Mouse (Mus musculus): ENCODE data around the gene 9430038I01Rik.
"Not testable (repeated sequence)": the region's sequence is repeated elsewhere in the genome, so short reads cannot be mapped to it uniquely, and the experiment has no call there.

The 9430038I01Rik gene

GRCm38 (mm10) chr7:137410337-137411197, at the start of gene 9430038I01Rik:
9430038I01Rik (minus strand) TSS chr7:137410762.
- peak; percentile 85 to 96 for DNase-seq (ENCODE audit: low read depth in 1 of 2, low spot score in 2 of 2)

GRCm38 (mm10) chr7:137445321-137445720, 34.8 kb upstream of the 9430038I01Rik start:
- no peak for DNase-seq (ENCODE audit: low read depth in 1 of 2, low spot score in 2 of 2)

- no peak for DNase-seq (ENCODE audit: low read depth in 1 of 2, low spot score in 2 of 2)
These were observed 32.4 kb upstream of the 9430038I01Rik start for GRCm38 (mm10) chr7:137442951-137443350.

- DNase-seq (ENCODE audit: low read depth in 1 of 2, low spot score in 2 of 2) = not testable (repeated sequence)
These were observed 28.4 kb upstream of the 9430038I01Rik start for GRCm38 (mm10) chr7:137438962-137439361.

- no peak for DNase-seq (ENCODE audit: low read depth in 1 of 2, low spot score in 2 of 2)
These were observed 27.6 kb upstream of the 9430038I01Rik start for GRCm38 (mm10) chr7:137438179-137438550.

GRCm38 (mm10) chr7:137437440-137438178, 27.0 kb upstream of the 9430038I01Rik start, which contains the start of gene Glrx3:
Glrx3 (plus strand) TSS chr7:137437614.
- DNase-seq (ENCODE audit: low read depth in 1 of 2, low spot score in 2 of 2) = peak; percentile 89 to 95

- DNase-seq (ENCODE audit: low read depth in 1 of 2, low spot score in 2 of 2) = no peak
These were observed 26.3 kb upstream of the 9430038I01Rik start for GRCm38 (mm10) chr7:137436901-137437300.

GRCm38 (mm10) chr7:137431769-137432603, 21.4 kb upstream of the 9430038I01Rik start:
- DNase-seq (ENCODE audit: low read depth in 1 of 2, low spot score in 2 of 2) = no peak

- no peak for DNase-seq (ENCODE audit: low read depth in 1 of 2, low spot score in 2 of 2)
These were observed 16.1 kb upstream of the 9430038I01Rik start for GRCm38 (mm10) chr7:137426693-137427092.

GRCm38 (mm10) chr7:137421236-137421635, 10.7 kb upstream of the 9430038I01Rik start:
- DNase-seq (ENCODE audit: low read depth in 1 of 2, low spot score in 2 of 2) = no peak

GRCm38 (mm10) chr7:137420550-137420949, 10.0 kb upstream of the 9430038I01Rik start:
- DNase-seq (ENCODE audit: low read depth in 1 of 2, low spot score in 2 of 2) = peak; percentile 16 to 21

GRCm38 (mm10) chr7:137414710-137415109, 4.1 kb upstream of the 9430038I01Rik start:
- DNase-seq (ENCODE audit: low read depth in 1 of 2, low spot score in 2 of 2) = no peak

- DNase-seq (ENCODE audit: low read depth in 1 of 2, low spot score in 2 of 2) = no peak
These were observed 3.0 kb downstream of the 9430038I01Rik start for GRCm38 (mm10) chr7:137407428-137408058.

- DNase-seq (ENCODE audit: low read depth in 1 of 2, low spot score in 2 of 2) = no peak
These were observed 6.4 kb downstream of the 9430038I01Rik start for GRCm38 (mm10) chr7:137404146-137404545.

GRCm38 (mm10) chr7:137398973-137399372, 11.6 kb downstream of the 9430038I01Rik start:
- DNase-seq (ENCODE audit: low read depth in 1 of 2, low spot score in 2 of 2) = no peak

GRCm38 (mm10) chr7:137397361-137397910, 13.1 kb downstream of the 9430038I01Rik start:
- DNase-seq (ENCODE audit: low read depth in 1 of 2, low spot score in 2 of 2) = no peak

GRCm38 (mm10) chr7:137395421-137395820, 15.1 kb downstream of the 9430038I01Rik start:
- DNase-seq (ENCODE audit: low read depth in 1 of 2, low spot score in 2 of 2) = no peak

GRCm38 (mm10) chr7:137387863-137388262, 22.7 kb downstream of the 9430038I01Rik start:
- no peak for DNase-seq (ENCODE audit: low read depth in 1 of 2, low spot score in 2 of 2)

GRCm38 (mm10) chr7:137374996-137375395, 35.6 kb downstream of the 9430038I01Rik start:
- DNase-seq (ENCODE audit: low read depth in 1 of 2, low spot score in 2 of 2) = no peak

- no peak for DNase-seq (ENCODE audit: low read depth in 1 of 2, low spot score in 2 of 2)
These were observed 38.8 kb downstream of the 9430038I01Rik start for GRCm38 (mm10) chr7:137371770-137372169.

Measured in monocyte, adult 2 months (primary cell).